Mouse (Mus musculus) olfactory bulb, adult 2 months (tissue): ENCODE data around the gene Hhex.

Experiments
- CTCF ChIP-seq: fragments of 200-500 bp; IDR thresholded peaks from 2 replicates; pipeline ENCODE4 v1.5.1; 2012; ENCODE audit warnings: low read depth, mild to moderate bottlenecking, low read length, moderate library complexity; ENCODE audit not compliant: insufficient read depth
- POLR2A ChIP-seq: fragments of 200-500 bp; IDR thresholded peaks from 2 replicates; pipeline ENCODE4 v1.6.1; 2012; ENCODE audit warnings: mild to moderate bottlenecking, low read depth, low read length, moderate library complexity; ENCODE audit not compliant: insufficient read depth

- TF ChIP-seq CTCF = no peak
- no peak for TF ChIP-seq POLR2A
These were observed 731 bp upstream of the Hhex start for GRCm38 (mm10) chr19:37433895-37434262.
